Mouse (Mus musculus): ENCODE measurements at regions not wholly inside any gene's neighbourhood (a gene's known extent, or its start where the extent isn't known, plus 50 kb on each side); places are given as distances from the start of the nearest gene placed in this dataset.

DNA sequence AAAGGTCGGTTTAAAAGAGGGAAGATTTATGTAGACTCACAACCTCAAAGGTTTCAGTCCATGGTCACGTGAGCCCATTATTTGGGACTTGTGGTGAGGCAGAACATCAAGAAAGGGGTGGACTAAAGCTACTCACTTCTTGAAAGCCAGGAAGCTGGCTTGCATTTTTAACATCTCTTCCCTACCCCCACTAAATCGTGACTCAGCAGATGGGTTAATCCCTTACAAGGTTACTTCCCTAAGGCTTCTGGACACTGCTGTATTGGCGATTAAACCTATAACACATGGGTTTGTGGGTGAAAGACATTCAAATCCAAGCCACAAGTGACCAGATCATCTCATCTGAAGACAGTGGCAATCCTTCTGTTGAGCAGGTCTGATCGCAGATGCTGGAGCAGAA lies 59.9 kb upstream of the Lrpprc start:
- TF ChIP-seq POLR2A (IDR thresholded peaks at IDR 0.05; ENCODE audit: control insufficient read depth, low read depth, low read length) (no peak), CTCF (IDR thresholded peaks at IDR 0.05; ENCODE audit: control insufficient read depth, insufficient read depth, insufficient replicate concordance, low read depth, low read length) (no peak)

Measured in testis, adult 2 months (tissue).